Mouse (Mus musculus) erythroid progenitor cell, adult 5-6 weeks (primary cell): ENCODE results near the gene Myct1. TPM values are rescaled to one million over a fixed set of nuclear protein-coding genes. Genes with fewer than 3 reads are reported as not detected.

Experiments used
- ATAC-seq: replicated peaks from 2 replicates; pipeline ENCODE4 v1.8.0; 2016; ENCODE audit warnings: moderate number of reproducible peaks, mild to moderate bottlenecking, moderate TSS enrichment, inconsistent platforms; ENCODE audit not compliant: poor library complexity, low FRiP score, severe bottlenecking
- total RNA-seq, 2 experiments: library from RNA; stranded (forward) in 1 of 2; stranded (reverse) in 1 of 2; fragments of 150-400 nt in 1 of 2; fragments of 186-747, 209-891 nt in 1 of 2; gene quantifications; 2 replicates each; pipeline versions ENCODE4 v1.2.3 to v1.2.4; 2015 to 2017; ENCODE audit warnings: low replicate concordance in 2 of 2

Myct1 gene
- total RNA-seq, 2 experiments from 2014 or later, result 0.84 TPM; not detected in 1

DNA sequence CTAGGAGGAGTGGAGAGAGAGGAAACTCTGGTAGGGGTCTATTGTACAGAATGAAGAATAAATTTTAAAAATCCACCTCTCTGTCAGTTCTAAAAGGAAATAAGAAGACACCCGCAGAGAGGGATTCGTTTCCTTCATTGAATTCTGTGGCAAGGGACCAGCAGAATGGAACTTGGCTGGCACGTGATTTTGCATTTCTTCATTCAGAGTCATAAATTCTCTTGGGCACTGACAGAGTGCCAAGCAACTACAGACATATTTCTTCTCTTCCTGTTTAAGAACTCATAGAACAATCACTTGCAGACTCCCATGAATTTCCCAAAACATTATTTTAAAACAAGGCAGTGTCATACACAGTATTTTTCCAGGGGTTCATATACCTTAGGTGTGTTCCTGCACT lies 15.3 kb downstream of the Myct1 start:
- no peak for ATAC-seq

DNA sequence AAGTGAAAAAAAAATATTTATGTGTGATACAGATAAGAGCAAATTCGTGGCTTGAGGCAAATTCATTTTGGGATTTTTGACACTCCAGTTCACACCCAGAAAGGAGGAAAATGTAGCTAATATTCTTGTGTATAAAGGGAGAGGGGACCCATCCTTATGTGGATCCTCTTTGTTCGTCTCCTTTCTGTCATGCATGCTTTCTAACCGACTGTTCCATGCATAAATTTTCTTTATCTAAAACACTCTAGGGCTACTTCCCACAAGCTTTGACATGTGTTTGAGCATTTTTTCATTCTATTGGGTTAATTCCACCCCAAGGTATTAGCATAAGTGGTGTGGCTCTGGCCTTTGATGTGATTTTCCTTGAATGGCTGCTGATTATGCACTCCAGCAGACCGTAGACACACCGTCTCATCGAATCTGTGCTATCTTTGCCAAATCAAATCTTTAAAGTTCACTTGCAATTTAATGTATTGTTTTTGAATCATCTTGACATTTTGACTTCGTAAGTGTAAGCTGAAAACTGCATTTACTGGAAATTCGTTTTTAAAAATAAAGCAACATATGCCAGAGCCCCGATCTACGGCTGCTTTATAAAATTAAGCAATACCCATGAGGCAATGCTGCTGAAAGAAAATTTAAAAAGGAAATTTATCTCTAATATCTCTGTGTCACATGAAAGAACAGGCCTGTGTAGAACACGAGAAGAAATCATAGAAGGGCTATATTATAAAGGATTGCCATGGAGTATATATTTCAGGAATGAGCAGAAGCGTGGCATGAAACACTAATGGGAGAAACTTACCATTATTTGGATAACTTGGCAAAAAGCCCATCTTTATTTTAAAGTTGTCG lies 21.8 kb downstream of the Myct1 start:
- no peak for ATAC-seq

DNA sequence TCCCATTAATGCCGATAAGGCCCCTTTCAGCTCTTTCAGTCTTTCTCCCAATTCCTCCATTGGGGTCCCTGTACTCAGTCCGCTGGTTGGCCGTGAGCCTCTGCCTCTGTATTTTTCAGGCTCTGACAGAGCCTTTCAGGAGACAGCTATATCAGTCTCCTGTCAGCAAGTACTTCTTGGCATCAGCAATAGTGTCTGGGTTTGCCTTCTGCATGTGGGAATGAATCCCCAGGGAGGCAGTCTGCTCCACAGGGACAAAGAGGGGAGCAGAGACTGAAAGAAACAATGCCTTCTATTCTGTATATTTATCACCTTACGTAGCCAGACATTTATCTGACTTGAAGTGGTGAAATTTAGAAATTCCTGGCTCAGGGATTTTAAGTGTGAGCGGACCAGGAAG lies 32.7 kb downstream of the Myct1 start:
- no peak for ATAC-seq

DNA sequence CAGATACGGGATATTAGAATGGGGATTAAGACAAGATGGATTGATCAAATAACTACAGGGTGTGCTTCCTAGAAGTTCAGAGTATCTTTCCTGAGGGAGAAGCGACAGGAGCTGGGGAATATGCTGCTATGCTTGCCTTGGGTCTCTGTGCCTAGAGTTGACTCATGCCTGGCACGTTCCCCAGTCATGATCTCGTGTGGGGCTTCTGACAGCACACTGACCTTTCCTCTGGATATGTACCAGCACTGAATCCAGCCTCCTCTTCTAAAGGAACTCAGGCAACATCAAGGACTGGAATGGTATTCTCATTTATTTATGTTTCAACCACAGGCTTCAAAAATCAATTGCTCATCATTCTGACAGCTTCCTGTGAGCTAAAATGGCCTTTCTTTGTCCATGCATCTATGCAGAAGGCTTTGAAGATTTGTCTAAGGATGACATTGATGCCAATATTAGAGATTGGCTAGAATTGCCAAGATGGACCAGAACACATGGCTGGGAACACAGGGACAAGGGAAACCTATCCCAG lies 40.2 kb downstream of the Myct1 start:
- ATAC-seq, result no peak

DNA sequence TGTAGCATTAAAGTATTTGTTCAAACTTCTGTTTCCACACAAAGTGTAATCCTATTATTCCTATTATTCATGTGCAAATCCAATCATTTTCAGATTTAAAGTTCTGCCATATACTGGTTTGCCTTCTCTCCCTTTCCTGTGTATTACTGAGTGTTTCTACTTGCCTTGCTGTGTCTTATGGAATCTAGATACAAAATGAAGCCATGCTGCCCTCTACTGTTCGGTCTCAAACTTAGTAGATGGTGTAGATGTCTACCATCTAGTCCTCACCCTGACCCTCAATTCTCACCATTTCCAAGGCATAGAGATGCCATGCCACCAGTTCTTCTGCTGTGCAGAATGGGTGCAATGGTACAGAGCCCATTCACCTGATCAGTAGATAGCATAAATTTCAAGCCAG lies 40.8 kb downstream of the Myct1 start:
- ATAC-seq, result no peak

DNA sequence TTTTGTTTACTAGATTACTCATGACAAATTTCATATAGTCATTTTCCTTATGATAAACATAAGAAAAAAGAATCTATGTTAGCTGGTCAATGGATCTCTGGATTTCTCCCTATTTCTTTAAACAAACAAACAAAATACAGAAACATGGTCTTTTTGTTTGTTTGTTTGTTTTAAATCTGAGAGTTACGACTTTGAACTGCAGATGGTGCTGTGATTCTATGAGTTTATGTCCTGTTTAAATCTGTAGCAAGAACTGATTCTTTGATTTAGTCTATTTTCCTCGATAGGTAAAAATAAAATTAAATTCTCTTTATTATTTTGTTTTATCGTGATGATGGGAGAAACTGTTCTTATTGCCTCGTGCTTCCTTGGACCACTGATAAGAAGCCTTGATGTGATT lies 43.7 kb downstream of the Myct1 start:
- no peak for ATAC-seq

DNA sequence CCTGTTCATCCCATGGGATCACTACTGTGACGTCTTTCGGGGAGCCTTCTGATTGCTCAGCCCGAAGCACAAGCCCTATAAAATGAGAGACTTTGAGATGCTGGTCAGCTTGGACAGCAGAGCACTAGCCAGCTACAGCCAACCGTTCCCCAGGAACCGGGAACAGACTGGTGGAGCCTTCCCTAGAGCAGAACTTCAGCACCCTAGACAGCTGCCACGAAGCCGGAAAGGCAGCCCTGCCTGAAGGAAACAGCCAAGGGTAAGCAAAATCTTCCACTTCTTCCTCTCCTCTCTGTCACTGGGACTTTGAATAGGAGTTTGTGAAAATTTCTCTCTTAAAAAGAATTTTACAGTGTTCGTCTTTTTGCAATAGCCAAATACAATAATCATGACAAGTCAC lies 45.5 kb downstream of the Myct1 start, which contains the start of gene Vip:
Gene Vip, plus strand, starts transcription at position 107 of the 400 bp plus-strand sequence.
- no peak for ATAC-seq

Other genes with a start within 250 kb of the Myct1 start
- 36.0 and 48.3 TPM in 2 replicates for gene Syne1, start 42.3 kb upstream of the Myct1 start, total RNA-seq (2015; ENCODE audit: low replicate concordance)
- gene Syne1, start 42.3 kb upstream of the Myct1 start, total RNA-seq (2017; ENCODE audit: low replicate concordance), result 44.3 and 49.8 TPM in 2 replicates
- gene Vip, start 45.4 kb downstream of the Myct1 start, total RNA-seq (2015; ENCODE audit: low replicate concordance), result not detected in 2 replicates
- gene Vip, start 45.4 kb downstream of the Myct1 start, total RNA-seq (2017; ENCODE audit: low replicate concordance), result not detected in 2 replicates
- 201 and 247 TPM in 2 replicates for gene Fbxo5, start 211.8 kb downstream of the Myct1 start, total RNA-seq (2015; ENCODE audit: low replicate concordance)
- 178 and 231 TPM in 2 replicates for gene Fbxo5, start 211.8 kb downstream of the Myct1 start, total RNA-seq (2017; ENCODE audit: low replicate concordance)
- gene Mtrf1l, start 230.1 kb downstream of the Myct1 start, total RNA-seq (2015; ENCODE audit: low replicate concordance), result 23.5 and 37.8 TPM in 2 replicates
- 50.7 and 100 TPM in 2 replicates for gene Mtrf1l, start 230.1 kb downstream of the Myct1 start, total RNA-seq (2017; ENCODE audit: low replicate concordance)